Mouse (Mus musculus) C2C12 (cell line): ENCODE measurements at regions not wholly inside any gene's neighbourhood (a gene's known extent, or its start where the extent isn't known, plus 50 kb on each side); places are given as distances from the start of the nearest gene placed in this dataset.
A peak's percentile ranks its signal among the peaks of the same experiment; 100 is the strongest.

Experiments
- CTCF ChIP-seq: IDR thresholded peaks from one replicate; pipeline ENCODE4 v1.5.1; 2011; ENCODE audit not compliant: control insufficient read depth, insufficient read depth, insufficient read length
- FOSL1 ChIP-seq: IDR thresholded peaks from one replicate; pipeline ENCODE4 v1.8.0; 2011; ENCODE audit warnings: mild to moderate bottlenecking, low read length; ENCODE audit not compliant: poor library complexity, insufficient read depth, severe bottlenecking
- MAX ChIP-seq: IDR thresholded peaks from one replicate; pipeline ENCODE4 v1.6.1; 2011; ENCODE audit warnings: mild to moderate bottlenecking, control low read depth
- MYOD1 ChIP-seq: IDR thresholded peaks from one replicate; pipeline ENCODE4 v1.6.1; 2011; ENCODE audit warnings: low read depth; ENCODE audit not compliant: control insufficient read depth, insufficient read length
- MYOG ChIP-seq: IDR thresholded peaks from one replicate; pipeline ENCODE4 v1.6.1; 2011; ENCODE audit not compliant: control insufficient read depth, insufficient read length; ENCODE audit errors: extremely low read depth
- USF1 ChIP-seq: IDR thresholded peaks from one replicate; pipeline ENCODE4 v1.6.1; 2011; ENCODE audit warnings: low read depth, mild to moderate bottlenecking, control low read depth, moderate library complexity

GRCm38 (mm10) chr12:9898420-9898819 is 328.5 kb downstream of the Osr1 start:
- TF ChIP-seq CTCF (no peak), USF1 (no peak), MAX (peak; percentile 66), MYOG (no peak), FOSL1 (peak; percentile 65), MYOD1 (peak; percentile 68)
